Mouse (Mus musculus) liver, adult 10 weeks (tissue): ENCODE results near the gene Clasp2. TPM values are rescaled to one million over a fixed set of nuclear protein-coding genes. Genes with fewer than 3 reads are reported as not detected.

Experiments used
- polyA plus RNA-seq: library from polyadenylated mRNA; stranded (reverse); fragments of 350-450 nt; fragmentation: Illumina TruSeq; extraction: RNeasy Lipid Tissue Mini Kit (QIAGEN cat#74804); gene quantifications from one replicate; pipeline ENCODE4 v1.2.3, GENCODE M21; 2014; ENCODE audit warnings: low read depth, low replicate concordance

Clasp2 gene
- polyA plus RNA-seq = 7.6 TPM

DNA sequence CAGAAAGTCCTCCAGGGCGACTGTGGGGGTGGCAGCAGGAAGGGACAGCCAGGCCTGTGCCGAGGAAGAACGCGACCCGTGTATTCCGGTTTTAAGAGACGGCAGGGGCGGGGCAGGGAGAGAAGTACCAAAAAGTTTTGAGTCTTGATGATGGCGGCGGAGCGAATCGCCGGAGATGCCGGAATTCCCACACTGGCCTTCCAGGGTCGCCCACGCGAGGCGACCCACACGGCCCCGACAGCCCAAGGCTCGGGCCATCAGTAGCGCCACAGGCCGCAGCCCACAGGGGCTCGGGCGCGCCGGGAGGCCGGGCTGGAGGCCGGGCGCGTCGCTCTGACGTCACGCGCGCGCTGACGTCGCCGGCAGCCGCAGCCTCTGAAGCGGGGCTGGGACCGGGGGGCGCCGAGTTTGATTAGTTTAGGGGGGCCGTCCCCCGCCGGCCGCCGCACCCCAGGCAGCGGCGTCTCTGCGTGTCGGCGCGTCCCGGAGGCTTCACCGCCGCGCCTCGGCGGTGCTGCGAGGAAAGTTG lies at the start of gene Clasp2:
TSS of gene Clasp2 (plus strand) at position 366 of the 529 bp plus-strand sequence.

GRCm38 (mm10) chr9:113707481-113708360 lies 33.6 kb upstream of the Clasp2 start, which contains the start of gene Pdcd6ip:
TSS of gene Pdcd6ip (minus strand) at chr9:113708259.

DNA sequence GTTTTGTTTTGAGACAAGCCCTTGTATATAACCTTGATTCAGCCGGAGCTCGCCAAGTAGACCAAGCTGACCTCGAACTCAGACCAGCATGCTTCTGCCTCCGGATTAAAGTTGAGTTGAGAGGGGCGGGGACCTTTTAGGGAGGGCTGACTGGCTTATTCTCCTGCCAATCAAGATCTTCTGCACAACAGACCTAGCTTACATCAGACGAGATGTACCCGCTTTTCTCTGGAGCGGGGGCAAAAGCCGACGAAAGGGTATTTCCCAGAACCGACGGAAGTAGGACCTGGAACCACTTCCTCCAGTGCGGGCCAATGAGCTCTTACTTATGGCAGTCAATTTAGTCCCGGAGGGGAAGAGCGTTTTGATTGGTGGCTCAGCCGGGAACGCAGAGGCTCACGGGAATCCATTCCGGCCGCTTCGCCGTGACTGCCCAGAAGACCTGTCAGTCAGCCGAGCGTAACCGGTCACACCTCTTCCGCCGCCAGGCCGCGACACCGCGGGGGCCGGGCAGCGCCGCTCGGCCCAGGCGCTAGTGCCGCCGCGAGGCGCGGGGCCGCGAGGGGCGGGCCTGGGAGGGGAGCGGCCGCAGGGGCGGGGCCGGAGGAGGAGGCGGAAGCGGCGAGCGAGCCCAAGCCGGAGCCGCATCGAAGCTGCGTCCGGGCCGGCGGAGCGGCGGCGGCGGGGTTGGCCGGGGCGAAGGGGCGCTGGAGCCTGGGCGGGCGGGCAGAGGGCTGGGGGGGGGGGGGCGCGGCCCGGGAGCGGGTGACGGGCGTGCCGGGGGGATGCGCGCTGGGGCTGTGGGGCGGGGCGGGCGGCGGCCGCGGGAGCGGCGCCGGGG lies 189.5 kb downstream of the Clasp2 start, which contains the start of gene Ubp1:
TSS of gene Ubp1 (plus strand) at position 401 of the 841 bp plus-strand sequence.

Other genes starting within 250 kb of the Clasp2 start
- 94.7 TPM for gene Pdcd6ip, start 33.2 kb upstream of the Clasp2 start, polyA plus RNA-seq
- 34.5 TPM for gene Ubp1, start 189.5 kb downstream of the Clasp2 start, polyA plus RNA-seq